Mouse (Mus musculus) mesoderm, embryonic 11.5 days (tissue): Measurements from ENCODE around the gene Kank2.

Source experiments
- DNase-seq: peaks from one replicate; pipeline ENCODE4 v3.0.0-alpha.2; 2012; ENCODE audit warnings: low read depth, low spot score

Gene Kank2

GRCm38 (mm10) chr9:21750370-21750769 is 48.2 kb downstream of the Kank2 start:
- DNase-seq: no peak

- no peak for DNase-seq
These were observed 49.0 kb downstream of the Kank2 start for GRCm38 (mm10) chr9:21749382-21750118.

- DNase-seq: no peak
These were observed 50.1 kb downstream of the Kank2 start for GRCm38 (mm10) chr9:21748491-21748890.

- DNase-seq: no peak
These were observed 50.5 kb downstream of the Kank2 start for GRCm38 (mm10) chr9:21748033-21748432.

- no peak for DNase-seq
These were observed 51.2 kb downstream of the Kank2 start for GRCm38 (mm10) chr9:21747238-21747774.

GRCm38 (mm10) chr9:21741514-21741913 is 57.0 kb downstream of the Kank2 start:
- no peak for DNase-seq

- DNase-seq: no peak
These were observed 58.1 kb downstream of the Kank2 start for GRCm38 (mm10) chr9:21740427-21740826.

- no peak for DNase-seq
These were observed 59.8 kb downstream of the Kank2 start for GRCm38 (mm10) chr9:21738776-21739175.

GRCm38 (mm10) chr9:21737188-21737587 is 61.4 kb downstream of the Kank2 start:
- no peak for DNase-seq

GRCm38 (mm10) chr9:21736580-21736979 is 62.0 kb downstream of the Kank2 start:
- DNase-seq: no peak

- no peak for DNase-seq
These were observed 63.4 kb downstream of the Kank2 start for GRCm38 (mm10) chr9:21735126-21735525.

- no peak for DNase-seq
These were observed 64.6 kb downstream of the Kank2 start for GRCm38 (mm10) chr9:21733989-21734388.

GRCm38 (mm10) chr9:21733446-21733845 is 65.1 kb downstream of the Kank2 start:
- no peak for DNase-seq

GRCm38 (mm10) chr9:21732288-21732687 is 66.3 kb downstream of the Kank2 start:
- DNase-seq: no peak

GRCm38 (mm10) chr9:21729264-21729663 is 69.3 kb downstream of the Kank2 start:
- no peak for DNase-seq

- no peak for DNase-seq
These were observed 70.2 kb downstream of the Kank2 start for GRCm38 (mm10) chr9:21728261-21728832.

GRCm38 (mm10) chr9:21726218-21726975 is 72.1 kb downstream of the Kank2 start:
- no peak for DNase-seq

- no peak for DNase-seq
These were observed 73.1 kb downstream of the Kank2 start for GRCm38 (mm10) chr9:21725224-21726121.

GRCm38 (mm10) chr9:21724147-21724536 is 74.4 kb downstream of the Kank2 start:
- DNase-seq: peak; percentile 95

GRCm38 (mm10) chr9:21723377-21724146 is 75.0 kb downstream of the Kank2 start, which contains the start of gene Ldlr:
Gene Ldlr, plus strand, starts transcription at chr9:21723483.
- DNase-seq: peak; percentile 93
